Mouse (Mus musculus) kidney, embryonic 14.5 days (tissue): ENCODE results near the gene Aim2. TPM values are rescaled to one million over a fixed set of nuclear protein-coding genes. Genes with fewer than 3 reads are reported as not detected.

Experiments
- ATAC-seq: fragments of 200-750 bp; cut with Nextera tagmentation; 2 replicates; pipeline ENCODE4 v1.8.0; 2017; ENCODE audit warnings: moderate number of reproducible peaks, mild to moderate bottlenecking, moderate TSS enrichment, moderate library complexity; ENCODE audit not compliant: low FRiP score, low TSS enrichment
- H3K27ac ChIP-seq: fragments of 300-500 bp; sonication (generic); 2 replicates; pipeline ENCODE4 v1.5.1; 2014; ENCODE audit warnings: low read depth, mild to moderate bottlenecking, low read length, moderate library complexity, mixed read lengths
- H3K27me3 ChIP-seq: fragments of 300-500 bp; sonication (generic); 2 replicates; pipeline ENCODE4 v1.6.1; 2014; ENCODE audit warnings: mild to moderate bottlenecking, low read length; ENCODE audit not compliant: control insufficient read depth, insufficient read depth
- H3K36me3 ChIP-seq: fragments of 300-500 bp; sonication (generic); 2 replicates; pipeline ENCODE4 v1.6.1; 2014; ENCODE audit warnings: low read length, mixed read lengths; ENCODE audit not compliant: control insufficient read depth, insufficient read depth
- H3K4me1 ChIP-seq: fragments of 300-500 bp; sonication (generic); 2 replicates; pipeline ENCODE4 v1.6.1; 2014; ENCODE audit warnings: low read length, mixed read lengths; ENCODE audit not compliant: control insufficient read depth, insufficient read depth
- H3K4me2 ChIP-seq: fragments of 300-500 bp; sonication (generic); replicated peaks from 2 replicates; pipeline ENCODE4 v1.6.1; 2014; ENCODE audit warnings: low read depth, mild to moderate bottlenecking, low read length
- H3K4me3 ChIP-seq: fragments of 300-500 bp; sonication (generic); 2 replicates; pipeline ENCODE4 v1.5.1; 2014; ENCODE audit warnings: mild to moderate bottlenecking, low read length
- H3K9ac ChIP-seq: fragments of 300-500 bp; sonication (generic); 2 replicates; pipeline ENCODE4 v1.6.1; 2014; ENCODE audit warnings: low read depth, mild to moderate bottlenecking, low read length, moderate library complexity
- H3K9me3 ChIP-seq: fragments of 300-500 bp; sonication (generic); 2 replicates; pipeline ENCODE4 v1.6.1; 2016; ENCODE audit warnings: low read length; ENCODE audit not compliant: control insufficient read depth
- WGBS: fragments of 180-500 bp; shearing (Covaris S2); extraction: QIAGEN DNeasy Blood & Tissue Kit; methylation state at CpG from one replicate; pipeline ENCODE4 v1.1.7; 2014; 5-methylcytosine and 5-hydroxymethylcytosine counted together
- polyA plus RNA-seq: library from polyadenylated mRNA; unstranded; fragments of >200 nt; fragmentation: Nextera tagmentation; extraction: Ambion mirVana; gene quantifications from 2 replicates; pipeline ENCODE4 v1.2.1, GENCODE M21; 2014

Aim2 gene
- polyA plus RNA-seq, 1 experiment from 2014 or later: 3.3 TPM

GRCm38 (mm10) chr1:173324961-173325360 is 25.7 kb upstream of the Aim2 start:
- no peaks in the 10 kb centered on the region for H3K9me3 ChIP-seq
- H3K4me1 ChIP-seq: no peaks in the 10 kb centered on the region
- H3K9ac ChIP-seq: no peak overlapping the region
- WGBS: 68% methylated on average over 4 of the region's 4 CpGs
- no peak overlapping the region for H3K4me3 ChIP-seq
- H3K27ac ChIP-seq: no peak overlapping the region
- H3K36me3 ChIP-seq: no peaks in the 10 kb centered on the region
- H3K4me2 ChIP-seq: no peak overlapping the region
- no peak for ATAC-seq
- H3K27me3 ChIP-seq: no peaks in the 10 kb centered on the region

- H3K9ac ChIP-seq: no peak overlapping the region
- no peaks in the 10 kb centered on the region for H3K36me3 ChIP-seq
- no peak overlapping the region for H3K4me2 ChIP-seq
- no peaks in the 10 kb centered on the region for H3K27me3 ChIP-seq
- no peak for ATAC-seq
- no peaks in the 10 kb centered on the region for H3K9me3 ChIP-seq
- H3K4me1 ChIP-seq: no peaks in the 10 kb centered on the region
- 92% methylated on average over 1 of the region's 1 CpGs for WGBS
- no peak overlapping the region for H3K27ac ChIP-seq
- H3K4me3 ChIP-seq: no peak overlapping the region
Measured at GRCm38 (mm10) chr1:173325395-173325794, 25.3 kb upstream of the Aim2 start.

- Histone ChIP-seq H3K4me3 (no peak overlapping the region), H3K4me1 (no peaks in the 10 kb centered on the region), H3K36me3 (no peaks in the 10 kb centered on the region), H3K9me3 (no peaks in the 10 kb centered on the region), H3K9ac (no peak overlapping the region), H3K27me3 (no peaks in the 10 kb centered on the region), H3K4me2 (no peak overlapping the region), H3K27ac (no peak overlapping the region)
- ATAC-seq: no peak
- 79% methylated on average over 1 of the region's 1 CpGs for WGBS
Measured at GRCm38 (mm10) chr1:173326552-173326951, 24.1 kb upstream of the Aim2 start.

GRCm38 (mm10) chr1:173328446-173328845 is 22.2 kb upstream of the Aim2 start:
- ATAC-seq: no peak
- Histone ChIP-seq H3K27ac (no peak overlapping the region), H3K9me3 (no peaks in the 10 kb centered on the region), H3K4me2 (no peak overlapping the region), H3K27me3 (no peaks in the 10 kb centered on the region), H3K9ac (no peak overlapping the region), H3K4me1 (no peaks in the 10 kb centered on the region), H3K4me3 (no peak overlapping the region), H3K36me3 (no peaks in the 10 kb centered on the region)
- 66% methylated on average over 8 of the region's 8 CpGs for WGBS

- WGBS: 47% methylated on average over 4 of the region's 4 CpGs
- H3K9me3 ChIP-seq: no peaks in the 10 kb centered on the region
- no peak for ATAC-seq
- no peaks in the 10 kb centered on the region for H3K4me1 ChIP-seq
- no peak overlapping the region for H3K4me2 ChIP-seq
- H3K27ac ChIP-seq: no peak overlapping the region
- no peaks in the 10 kb centered on the region for H3K27me3 ChIP-seq
- H3K36me3 ChIP-seq: no peaks in the 10 kb centered on the region
- H3K9ac ChIP-seq: no peak overlapping the region
- no peak overlapping the region for H3K4me3 ChIP-seq
Measured at GRCm38 (mm10) chr1:173329185-173329584, 21.5 kb upstream of the Aim2 start.

- ATAC-seq: no peak
- no peak overlapping the region for H3K9ac ChIP-seq
- 71% methylated on average over 5 of the region's 5 CpGs for WGBS
- H3K4me2 ChIP-seq: no peak overlapping the region
- H3K27me3 ChIP-seq: no peaks in the 10 kb centered on the region
- no peaks in the 10 kb centered on the region for H3K36me3 ChIP-seq
- no peak overlapping the region for H3K27ac ChIP-seq
- H3K4me1 ChIP-seq: no peaks in the 10 kb centered on the region
- H3K4me3 ChIP-seq: no peak overlapping the region
- no peaks in the 10 kb centered on the region for H3K9me3 ChIP-seq
Measured at GRCm38 (mm10) chr1:173329743-173330142, 20.9 kb upstream of the Aim2 start.

- Histone ChIP-seq H3K4me3 (no peak overlapping the region), H3K27me3 (no peaks in the 10 kb centered on the region), H3K9ac (no peak overlapping the region), H3K4me2 (no peak overlapping the region), H3K36me3 (no peaks in the 10 kb centered on the region), H3K27ac (no peak overlapping the region), H3K4me1 (no peaks in the 10 kb centered on the region; the same call in 1 of the 2 replicates), H3K9me3 (no peaks in the 10 kb centered on the region)
- WGBS: 94% methylated on average over 5 of the region's 5 CpGs
- no peak for ATAC-seq
Measured at GRCm38 (mm10) chr1:173332418-173332817, 18.3 kb upstream of the Aim2 start.

- Histone ChIP-seq H3K27me3 (no peaks in the 10 kb centered on the region), H3K9me3 (no peaks in the 10 kb centered on the region), H3K4me1 (no peaks in the 10 kb centered on the region; the same call in 1 of the 2 replicates), H3K36me3 (no peaks in the 10 kb centered on the region), H3K4me2 (no peak within 1 kb of the TSS), H3K4me3 (no peak within 1 kb of the TSS), H3K9ac (no peak within 1 kb of the TSS), H3K27ac (no peak within 1 kb of the TSS)
- ATAC-seq: no peak
- 71% methylated on average over 9 of the region's 9 CpGs for WGBS
Measured at GRCm38 (mm10) chr1:173333312-173334253, 17.1 kb upstream of the Aim2 start, which contains the start of gene Ackr1. TSS of gene Ackr1 (minus strand) at chr1:173333750.

GRCm38 (mm10) chr1:173335903-173336302 is 14.8 kb upstream of the Aim2 start:
- H3K4me1 ChIP-seq: no peaks in the 10 kb centered on the region; the same call in 1 of the 2 replicates
- 48% methylated on average over 11 of the region's 11 CpGs for WGBS
- no peak overlapping the region for H3K27ac ChIP-seq
- no peaks in the 10 kb centered on the region for H3K27me3 ChIP-seq
- ATAC-seq: peak; percentile 36; the same call in 1 of the 2 replicates
- H3K9ac ChIP-seq: no peak overlapping the region
- H3K4me3 ChIP-seq: no peak overlapping the region
- no peaks in the 10 kb centered on the region for H3K9me3 ChIP-seq
- H3K4me2 ChIP-seq: no peak overlapping the region
- H3K36me3 ChIP-seq: no peaks in the 10 kb centered on the region
